Mouse (Mus musculus): ENCODE measurements at regions not wholly inside any gene's neighbourhood (a gene's known extent, or its start where the extent isn't known, plus 50 kb on each side); places are given as distances from the start of the nearest gene placed in this dataset.
A peak's percentile ranks its signal among the peaks of the same experiment; 100 is the strongest.

DNA sequence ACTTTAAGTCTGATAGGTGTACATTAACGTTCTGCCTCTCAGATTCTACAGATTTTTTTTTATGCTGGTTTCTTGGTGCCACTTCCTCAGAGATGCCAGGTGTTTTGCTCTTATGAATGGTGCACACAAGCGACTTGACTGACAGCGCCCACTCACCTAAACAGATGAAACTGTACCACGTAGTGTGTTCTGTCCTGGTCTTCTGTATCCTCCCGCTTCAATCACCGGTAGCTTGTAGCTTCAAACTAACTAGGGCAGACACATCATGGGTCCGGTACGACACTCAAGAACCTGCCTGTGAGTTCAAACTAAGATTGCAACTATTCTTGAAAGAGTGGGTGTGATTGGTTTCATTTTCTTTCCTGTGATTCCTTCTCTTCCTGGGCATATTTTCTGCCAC, 198.0 kb upstream of the Satb1 start:
- DNase-seq, result no peak

DNA sequence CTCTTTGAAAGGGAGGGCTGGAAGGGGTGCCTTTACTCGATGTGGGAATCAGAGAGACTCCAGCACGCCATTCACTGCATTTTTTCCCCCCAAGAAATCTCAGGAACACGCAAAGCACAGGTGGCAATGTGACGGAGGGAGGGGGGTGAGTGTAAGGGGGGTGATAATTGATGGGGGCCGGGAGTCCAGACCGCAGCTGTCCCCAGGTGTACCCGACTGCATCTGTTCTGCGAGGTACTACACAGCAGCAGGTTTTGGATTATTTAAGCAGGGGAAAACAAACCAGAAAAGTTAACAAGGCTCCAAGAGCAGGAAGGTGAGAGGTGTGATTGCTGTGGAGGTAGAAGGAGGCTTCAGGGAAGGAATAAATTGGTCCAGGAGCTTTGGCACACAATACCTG, 153.8 kb upstream of the Satb1 start:
- no peak for DNase-seq

DNA sequence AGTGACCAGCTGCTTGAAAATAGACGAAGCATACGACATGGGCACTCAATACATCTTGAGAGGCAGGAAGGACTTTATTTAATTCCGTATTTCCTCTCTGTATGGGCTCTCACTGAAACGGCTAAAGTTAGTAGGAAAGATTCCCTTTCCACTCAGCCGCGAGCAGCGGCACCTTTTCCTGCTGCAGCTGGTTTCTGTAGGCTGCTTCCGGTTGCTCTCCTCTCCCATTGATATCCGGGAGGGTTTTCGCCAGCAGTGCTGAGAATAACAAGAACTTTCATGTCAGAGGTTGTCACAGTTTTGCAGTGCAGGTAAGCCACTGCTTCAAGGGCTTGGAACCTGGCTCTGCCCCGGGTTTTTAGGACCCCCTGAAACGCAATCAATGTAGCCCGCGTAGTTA, 153.1 kb upstream of the Satb1 start:
- no peak for DNase-seq

DNA sequence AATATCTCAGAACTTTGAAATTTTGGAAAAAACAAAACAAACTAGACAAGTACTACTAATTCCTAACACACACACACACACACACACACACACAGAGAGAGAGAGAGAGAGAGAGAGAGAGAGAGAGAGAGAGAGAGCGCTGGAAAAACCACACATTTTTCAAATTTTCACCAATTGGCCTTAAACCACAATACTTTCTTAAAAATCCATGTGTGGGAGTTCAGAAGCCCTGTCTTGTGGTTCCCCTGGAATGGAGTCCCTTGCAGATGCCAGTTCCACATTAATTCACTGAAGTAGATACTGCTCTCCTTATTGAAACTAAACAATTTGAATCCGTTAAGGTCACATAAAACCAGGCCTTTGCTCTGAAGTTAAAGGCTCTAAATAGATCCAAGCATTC, 146.0 kb upstream of the Satb1 start:
- DNase-seq, result no peak

DNA sequence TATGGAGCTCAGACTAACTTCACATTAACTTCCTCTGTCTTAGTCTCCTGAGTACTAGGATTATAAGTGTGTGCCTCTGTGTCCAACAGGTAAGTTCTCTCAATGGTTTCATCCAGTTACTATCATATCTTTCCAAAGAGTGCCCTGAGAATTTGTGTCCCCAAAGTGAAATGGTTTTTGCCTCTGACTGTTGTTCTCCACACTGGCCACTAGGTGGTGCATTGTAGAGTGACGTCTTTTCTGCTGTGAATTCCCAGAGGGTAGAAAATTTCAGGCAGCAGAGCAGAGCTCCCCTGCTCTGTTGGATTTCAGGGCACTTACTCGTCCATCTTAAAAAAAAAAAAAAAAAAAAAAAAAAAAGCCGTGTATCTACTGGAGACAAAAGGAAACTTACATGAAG, 138.4 kb upstream of the Satb1 start:
- peak in 1 of 2 experiments; percentile 4 for DNase-seq

DNA sequence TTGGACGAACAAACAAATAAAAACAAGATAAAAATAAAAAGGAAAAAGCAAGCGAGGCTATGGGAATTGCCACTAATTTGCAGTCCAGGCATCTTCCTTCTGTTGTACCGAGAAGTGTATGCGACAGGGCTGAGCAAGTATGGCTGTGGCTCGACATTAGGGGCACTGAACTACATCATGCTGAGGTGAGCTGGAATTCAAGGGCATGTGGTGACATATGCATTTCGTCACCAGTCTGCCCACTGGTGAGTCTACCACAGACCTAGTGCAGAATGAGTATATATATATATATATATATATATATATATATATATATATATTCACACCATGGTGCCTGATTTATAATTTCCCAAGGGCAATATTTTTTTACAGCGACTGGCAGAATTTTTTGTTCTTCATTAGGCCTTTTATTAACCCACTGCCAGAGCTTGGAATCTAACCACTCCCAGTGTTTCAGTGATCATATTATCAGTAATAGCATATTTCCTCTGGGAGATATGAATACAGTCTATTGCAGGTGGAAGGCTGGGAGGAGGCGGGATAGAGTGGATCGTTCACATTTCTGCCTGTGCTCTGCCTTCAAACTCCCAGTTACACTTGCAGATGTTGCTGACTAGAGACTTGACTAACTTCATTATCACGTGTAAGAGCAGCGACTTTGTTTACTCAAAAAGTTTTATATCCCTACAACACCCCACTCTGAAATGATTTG, 133.6 kb upstream of the Satb1 start:
- DNase-seq, result no peak

DNA sequence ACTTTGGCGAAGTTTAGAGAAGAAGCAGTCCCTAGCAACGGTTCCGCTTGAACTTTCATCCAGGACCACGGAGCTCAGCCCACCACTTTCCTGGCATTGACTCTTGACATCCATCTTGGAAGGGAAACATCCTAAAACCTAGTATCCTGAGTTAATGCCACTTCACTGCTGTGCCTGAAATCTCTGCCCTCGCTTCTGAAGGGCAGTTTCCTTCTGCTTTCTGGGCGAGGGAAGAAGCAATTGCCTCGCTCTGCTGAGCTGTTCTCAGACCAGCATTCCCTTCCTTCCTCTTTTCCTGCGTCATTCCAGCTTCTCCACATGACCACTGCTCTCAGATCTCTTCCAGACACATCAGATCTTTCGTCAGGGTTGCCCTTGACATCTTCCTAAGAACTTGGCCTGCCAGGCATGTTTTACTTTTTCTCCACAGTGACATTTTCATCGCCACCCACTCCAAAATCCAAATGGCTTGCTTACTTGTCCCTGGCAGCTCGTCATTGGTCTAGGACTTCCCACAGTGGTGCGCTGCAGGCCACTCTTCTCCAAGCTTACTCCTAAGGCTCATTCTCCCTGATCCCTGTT, 129.5 kb upstream of the Satb1 start:
- DNase-seq, result no peak

DNA sequence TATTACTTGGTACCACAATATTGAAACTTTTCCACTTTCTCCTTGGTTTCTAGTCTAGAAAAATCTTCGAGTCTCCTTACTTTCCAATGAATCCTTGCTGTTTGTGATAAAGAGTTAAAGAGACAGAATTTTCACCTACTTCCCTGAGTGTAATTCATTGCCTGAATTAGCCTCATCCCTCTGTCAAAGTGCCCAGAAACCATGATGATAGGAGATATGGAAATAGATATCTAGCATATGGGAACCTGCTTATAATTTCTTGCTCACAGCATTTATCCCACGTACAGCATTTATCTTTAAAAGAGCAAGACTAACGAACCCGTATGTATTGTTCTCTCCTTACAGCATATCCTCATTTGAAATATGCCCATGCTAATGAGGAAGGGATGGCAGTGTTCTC, 128.2 kb upstream of the Satb1 start:
- DNase-seq, result no peak

DNA sequence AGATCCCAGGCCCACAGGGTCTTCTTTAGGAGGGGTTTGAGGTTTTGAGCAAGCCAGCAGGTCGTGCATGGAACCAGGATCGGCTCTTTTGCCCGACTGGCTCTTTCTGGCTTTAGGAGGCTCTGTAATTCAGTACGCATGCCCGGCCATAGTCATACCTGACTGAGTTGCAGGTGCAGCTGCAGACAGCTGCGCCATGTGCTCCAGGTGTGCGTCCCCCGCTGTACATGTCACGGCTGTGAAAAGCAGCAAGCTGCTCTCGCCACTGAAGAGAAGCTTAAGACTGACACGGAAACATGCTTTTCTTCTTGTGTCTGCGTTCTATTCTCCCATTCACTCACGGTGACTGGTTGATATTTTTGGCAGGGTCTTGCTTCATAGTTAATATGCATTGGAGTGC, 123.2 kb upstream of the Satb1 start:
- DNase-seq, result no peak

DNA sequence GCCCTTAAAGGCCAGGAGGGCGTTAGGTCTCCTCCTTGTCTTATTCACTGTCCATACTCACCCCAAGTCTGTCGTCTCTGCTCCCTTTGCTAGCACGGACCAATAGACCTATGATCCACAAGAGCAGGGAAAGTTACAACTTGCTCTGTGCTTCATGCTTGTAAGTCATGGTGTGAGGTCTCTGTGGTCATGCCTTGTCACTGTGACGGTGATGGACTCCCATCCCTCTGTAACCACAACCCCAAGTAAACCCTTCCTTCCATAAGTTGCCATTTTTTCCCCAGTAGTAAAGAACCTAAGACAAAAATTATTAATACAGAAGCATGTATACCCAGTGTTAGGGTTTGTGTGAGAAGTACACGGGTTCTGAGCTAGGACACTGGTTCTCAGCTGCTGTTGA, 104.6 kb upstream of the Satb1 start:
- DNase-seq, result no peak

DNA sequence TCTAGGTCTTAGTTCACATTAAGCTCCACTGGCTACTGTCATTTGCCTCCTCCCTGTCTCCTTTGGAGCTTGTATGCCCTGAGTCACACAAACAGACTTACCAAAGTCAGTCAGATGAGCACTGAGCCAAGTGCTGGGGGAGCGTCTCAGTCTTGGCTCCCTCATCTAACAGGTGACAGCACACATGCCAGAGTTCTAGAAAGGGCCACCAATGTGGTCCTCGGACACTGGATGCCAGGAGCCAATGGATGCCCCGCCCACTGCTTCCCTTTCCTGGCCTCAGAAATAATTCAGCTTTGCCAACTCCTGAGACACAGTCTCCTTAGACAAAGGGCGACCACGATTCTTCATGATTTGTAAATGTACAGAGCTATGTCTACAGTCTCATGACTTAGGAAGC, 103.0 kb upstream of the Satb1 start:
- DNase-seq, result no peak

DNA sequence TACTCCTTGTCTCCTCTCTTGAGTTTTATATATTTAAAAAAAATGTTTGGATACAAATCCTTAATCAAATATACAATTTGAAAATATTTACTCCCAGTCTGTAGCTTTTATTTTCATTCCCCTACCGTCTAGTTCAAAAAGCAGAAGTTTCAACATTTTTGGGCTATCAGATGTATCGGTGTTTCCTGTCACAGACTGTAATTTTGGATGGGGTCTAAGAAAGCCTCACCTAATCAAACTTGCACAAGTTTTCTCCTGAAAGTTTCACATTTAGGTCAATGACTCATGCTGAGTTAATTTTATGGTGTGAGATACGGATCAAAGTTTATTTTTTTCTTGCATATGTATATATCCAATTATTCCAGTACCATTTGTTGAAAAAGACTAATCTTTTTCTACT, 93.3 kb upstream of the Satb1 start:
- no peak for DNase-seq

DNA sequence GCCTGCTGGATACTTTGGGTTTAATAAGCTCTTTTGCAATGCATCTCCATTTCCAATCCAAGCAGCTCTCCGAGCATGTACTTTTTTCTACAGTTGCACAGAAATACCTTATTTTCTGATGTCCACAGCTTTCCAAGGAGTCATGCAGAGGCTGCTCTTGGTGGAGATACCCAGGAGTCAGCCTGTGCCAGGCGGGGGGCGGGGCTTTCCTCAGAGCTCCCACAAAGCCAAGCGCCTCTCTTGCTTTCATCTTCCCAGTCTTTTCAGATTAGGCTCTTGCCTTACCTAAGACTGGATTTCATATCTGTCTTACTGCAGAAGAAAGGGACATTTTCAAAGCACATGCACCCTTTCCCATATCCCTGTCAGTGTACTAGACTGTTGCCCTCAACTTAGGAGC, 73.9 kb upstream of the Satb1 start:
- no peak for DNase-seq

DNA sequence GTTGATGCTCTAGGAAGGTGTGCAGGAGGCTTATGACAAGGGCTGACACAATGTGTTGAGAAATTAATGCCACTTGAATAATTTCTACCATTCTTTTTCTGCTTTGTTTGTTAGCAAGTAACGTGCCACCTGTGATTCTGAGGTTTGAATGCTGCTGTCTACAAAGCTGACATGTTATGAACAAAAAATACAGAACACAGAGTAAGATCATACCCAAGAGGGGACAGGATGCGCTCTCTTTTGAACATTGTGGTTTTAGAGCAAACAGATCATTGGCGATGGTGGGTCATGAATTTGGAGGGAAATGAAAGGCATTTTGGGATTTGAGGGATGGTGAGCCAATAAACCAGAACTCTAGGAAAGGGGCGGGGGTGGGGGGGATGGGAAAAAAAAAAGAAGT, 73.3 kb upstream of the Satb1 start:
- no peak for DNase-seq

DNA sequence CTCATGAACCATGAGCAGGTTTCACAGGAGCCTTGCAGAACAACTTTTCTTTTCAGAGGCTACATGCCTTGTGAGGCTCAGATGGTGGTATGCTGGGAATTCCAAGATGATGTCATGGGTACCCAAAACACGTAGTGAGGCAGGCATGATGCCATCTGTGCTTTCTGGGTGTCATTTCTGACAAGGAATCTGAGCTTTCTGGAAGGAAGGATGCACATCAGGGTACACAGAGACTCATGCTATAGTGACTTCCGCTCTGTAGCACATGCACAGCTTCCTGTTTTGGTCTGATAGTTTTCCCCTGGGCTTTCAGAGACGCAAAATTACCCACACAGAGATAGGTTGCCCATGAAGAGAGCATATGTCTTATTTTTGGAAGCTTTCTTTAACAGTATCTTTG, 70.8 kb upstream of the Satb1 start:
- DNase-seq, result no peak

DNA sequence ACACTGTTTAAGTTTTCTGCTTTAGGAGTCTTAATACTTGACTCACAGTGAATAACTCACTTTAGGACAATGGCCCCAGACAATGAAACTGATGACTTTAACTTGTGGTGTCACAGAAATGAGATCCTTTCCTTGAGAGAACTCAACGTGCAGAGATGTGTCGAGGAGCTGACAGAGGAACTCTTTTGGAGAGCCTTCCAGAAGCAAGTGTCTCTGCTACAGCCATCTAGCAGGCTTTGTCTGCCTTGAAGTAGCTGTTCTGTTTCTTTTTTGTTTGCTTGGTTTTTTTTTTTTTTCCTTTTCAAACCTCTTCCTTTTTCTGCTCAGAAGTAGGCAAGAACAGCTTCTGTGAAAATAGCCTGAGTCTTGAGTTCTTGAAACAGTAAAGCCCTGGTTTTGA, 66.3 kb upstream of the Satb1 start:
- DNase-seq, result no peak

DNA sequence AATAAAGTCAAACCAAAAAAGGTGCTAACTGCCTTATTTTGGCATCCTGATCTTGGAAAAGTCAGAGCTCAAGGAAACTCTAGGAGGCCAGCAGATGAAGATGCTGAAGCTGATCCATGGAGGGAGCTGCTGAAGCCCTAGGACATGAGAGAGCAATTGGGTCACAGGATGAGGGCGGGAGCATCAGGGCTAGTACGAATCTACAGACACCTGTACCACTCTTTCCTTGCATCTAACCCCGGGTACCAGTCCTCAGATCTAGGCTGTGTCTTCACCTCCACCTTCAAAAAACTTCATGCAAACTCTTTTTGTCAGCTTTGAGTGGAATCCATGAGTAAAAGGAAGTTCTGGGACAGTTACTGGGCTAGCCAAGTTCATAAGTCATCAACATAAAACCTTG, 63.1 kb upstream of the Satb1 start:
- DNase-seq, result no peak

DNA sequence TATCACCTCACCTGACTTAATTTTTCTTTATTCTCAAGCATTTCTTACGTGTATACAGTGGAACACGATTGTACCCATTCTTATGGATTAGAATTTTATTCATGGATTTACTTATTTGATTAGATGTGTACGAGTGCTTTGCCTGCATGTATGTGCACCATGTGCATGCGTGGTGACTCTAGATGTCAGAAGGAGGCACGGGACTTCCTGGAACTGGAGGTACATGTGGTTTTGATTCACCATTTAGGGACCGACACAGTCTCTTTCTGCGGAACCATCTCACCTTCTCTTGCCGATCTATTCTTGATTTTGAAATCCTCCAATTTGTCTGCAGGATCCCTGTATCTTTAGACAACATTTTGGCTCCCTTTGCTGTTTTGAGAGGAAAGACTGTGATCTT, 61.2 kb upstream of the Satb1 start:
- DNase-seq, result no peak

DNA sequence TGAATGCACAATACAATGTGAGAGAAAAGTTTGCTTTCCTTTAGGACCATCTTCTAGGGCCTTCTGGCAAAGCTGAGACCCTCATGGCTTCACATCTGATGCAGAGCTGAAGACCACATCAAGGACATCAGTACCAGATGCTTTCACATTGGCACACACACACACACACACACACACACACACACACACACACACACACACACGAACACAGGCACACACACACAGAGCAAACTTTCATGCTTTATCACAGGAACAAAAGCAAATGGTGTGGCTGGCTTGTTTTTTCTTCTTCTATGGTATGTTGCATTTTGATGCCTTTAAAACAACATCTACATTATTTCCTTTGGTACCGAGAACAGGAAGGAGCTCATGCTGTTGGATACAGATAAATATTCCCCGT, 59.8 kb upstream of the Satb1 start:
- no peak for DNase-seq

DNA sequence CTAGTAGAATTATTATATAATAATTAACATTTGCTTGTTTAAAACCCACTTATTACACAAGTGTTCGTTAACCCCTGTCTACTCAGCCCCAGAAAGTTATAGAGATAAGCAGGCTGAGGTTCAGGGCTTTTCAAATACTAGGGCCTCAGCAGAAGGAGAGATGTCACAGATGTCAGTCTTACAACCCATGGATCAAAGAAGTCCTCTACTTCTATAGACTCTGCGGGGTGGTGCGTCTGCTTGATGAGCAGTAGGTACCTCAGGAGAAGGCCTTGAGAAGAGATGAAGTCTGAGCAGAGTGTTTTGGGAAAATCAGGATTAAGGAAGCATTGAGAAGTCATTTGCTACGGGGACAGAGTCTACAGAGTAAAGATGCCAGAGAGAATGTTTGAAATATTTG, 59.1 kb upstream of the Satb1 start:
- no peak for DNase-seq

Data from kidney, postnatal 36 days (tissue).